In genomic region chr1:129244292-129244691, GRCm38 (mm10) we compare ENCODE assay signal across 8 mouse cellular contexts. TPM values are rescaled to one million over a fixed set of nuclear protein-coding genes. Genes with fewer than 3 reads are reported as not detected.
DNase-seq lines count a peak whose midpoint lies in the region; TF ChIP-seq lines count a peak whose summit lies in the region.

No protein-coding gene starts in this region.

- no peak overlapping the region for H3K4me3 ChIP-seq in thymus, adult 2 months (ENCODE audit: control insufficient read depth, insufficient read depth, low read length)

- H3K27ac ChIP-seq in thymus, adult 2 months (ENCODE audit: control insufficient read depth, insufficient read depth, low read length), result no peak overlapping the region

- no peak for TF ChIP-seq POLR2A in thymus, adult 2 months (IDR thresholded peaks at IDR 0.05; ENCODE audit: control insufficient read depth, extremely low read depth, insufficient read depth, low read length, poor library complexity)

- no peak for TF ChIP-seq CTCF in thymus, adult 2 months (IDR thresholded peaks at IDR 0.05; ENCODE audit: borderline replicate concordance, control insufficient read depth, extremely low read depth, insufficient read depth, low read length, poor library complexity)

- intact Hi-C loops in left cerebral cortex, postnatal 4 days (cut with DNase I), result loop anchor here (10.0 kb wide), 1 partner anchor 369 kb away; no protein-coding TSS in a partner anchor

- H3K4me1 ChIP-seq in thymus, adult 2 months (replicated peaks; ENCODE audit: control insufficient read depth, insufficient read depth, low read length), result no peaks in the 10 kb centered on the region

- 62% methylated on average over 3 of the region's 3 CpGs for WGBS in thymus, adult 2 months

- no peaks in the 10 kb centered on the region for H3K27me3 ChIP-seq in thymus, adult 2 months (ENCODE audit: control insufficient read depth, insufficient read depth, low read length)

- no peaks in the 10 kb centered on the region for H3K36me3 ChIP-seq in thymus, adult 2 months (ENCODE audit: control insufficient read depth, insufficient read depth, low read length)

- peak; percentile 32 for DNase-seq in cerebellum, postnatal 14 days
- no peak for DNase-seq in cerebellum, adult 18-20 months
- DNase-seq in thymus, adult 2 months, result peak; percentile 2
- DNase-seq in thymus, postnatal 36 days, result no peak
- peak; percentile 47 for DNase-seq in heart, postnatal 4 days
- DNase-seq in left cerebral cortex, postnatal 4 days, result peak; percentile 14
- peak; percentile 22 for DNase-seq in thymus, postnatal 4 days
- DNase-seq in gastrocnemius, adult 18-20 months (ENCODE audit: low spot score), result no peak

RNA-seq across cellular contexts. Expression of gene Thsd7b, which starts 28.8 kb away (rescaled TPM):
- 0.13 and 0.55 TPM in 2 replicates for polyA plus RNA-seq in thymus, adult 2 months (2012; rRNA removed)
- 1 to 10 TPM; 1.4 to 1.6 TPM for total RNA-seq in heart, postnatal 4 days (2021)
- total RNA-seq in left cerebral cortex, postnatal 4 days (2021), result 10 to 100 TPM; 14.3 to 22.8 TPM
- under 1 TPM; 0.23 to 0.50 TPM for total RNA-seq in gastrocnemius, adult 18-20 months (2021)

Comparison
In these comparisons a context has a peak if more than half of its experiments do, and no peak if none do; other contexts are left out.
1. DNase-seq: peak in cerebellum, postnatal 14 days (2 of 2), thymus, adult 2 months (single experiment), heart, postnatal 4 days (single experiment), left cerebral cortex, postnatal 4 days (single experiment) and thymus, postnatal 4 days (single experiment); none in cerebellum, adult 18-20 months (0 of 2), thymus, postnatal 36 days (0 of 2) and gastrocnemius, adult 18-20 months (single experiment).
2. RNA of gene Thsd7b, which starts 28.8 kb away (total RNA-seq): 14.3 to 22.8 TPM in left cerebral cortex, postnatal 4 days; 1.4 to 1.6 TPM in heart, postnatal 4 days and 0.23 to 0.50 TPM in gastrocnemius, adult 18-20 months; every median in the first group is over 4 times any median in the second.